Mouse (Mus musculus): ENCODE measurements around the gene Sec31a. TPM values are rescaled to one million over a fixed set of nuclear protein-coding genes. Genes with fewer than 3 reads are reported as not detected.

The Sec31a gene
- polyA plus RNA-seq, 1 experiment from 2014 or later: 257 TPM

DNA sequence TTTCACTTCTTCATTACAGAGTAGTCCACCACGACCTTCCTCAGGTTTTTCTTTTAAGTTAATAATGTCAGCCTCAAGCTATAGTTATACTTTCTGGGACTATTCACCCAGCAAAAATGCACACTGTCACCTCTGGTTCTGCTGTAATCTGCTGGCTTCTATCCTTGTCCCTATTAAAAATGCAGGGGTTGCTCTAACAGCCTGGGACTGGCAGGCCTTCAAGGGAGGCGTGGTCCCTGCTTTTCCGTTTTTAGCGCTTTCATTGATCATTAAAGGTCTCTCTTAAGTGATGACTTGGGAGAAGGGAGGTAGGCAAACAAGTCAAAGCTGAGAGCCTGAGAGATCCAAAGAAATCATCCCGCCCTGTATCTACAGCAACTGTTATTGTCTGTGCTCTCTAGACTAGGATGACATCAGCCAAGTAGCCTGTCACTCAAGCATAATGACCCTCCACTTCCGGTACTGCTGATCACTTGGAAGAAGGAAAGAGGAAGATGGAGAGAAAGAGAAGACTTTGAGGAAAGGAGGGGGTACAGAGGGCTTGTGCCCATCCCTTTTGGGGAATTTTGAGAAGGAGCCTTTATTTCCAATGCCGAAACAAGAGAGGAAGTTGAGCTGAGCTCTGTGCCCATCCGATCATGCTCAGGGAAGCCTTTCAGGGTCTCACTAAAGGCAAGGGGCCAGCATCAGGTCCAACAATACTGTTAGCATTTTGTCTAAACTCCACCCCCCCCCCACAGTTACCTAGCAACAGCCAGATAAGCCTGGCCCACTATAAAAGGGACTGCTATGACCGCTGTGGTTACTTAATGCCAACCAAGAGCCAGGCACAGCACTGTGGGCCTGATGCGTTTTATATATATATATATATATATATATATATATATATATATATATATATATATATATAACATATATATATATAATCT lies 66.5 kb downstream of the Sec31a start:
- WGBS: 59% methylated on average over 10 of the region's 10 CpGs
- Histone ChIP-seq H3K4me1 (peaks cover 5% of the 10 kb centered on the region; the same call in 1 of the 2 replicates), H3K9me3 (replicated peaks) (no peaks in the 10 kb centered on the region), H3K9ac (no peak overlapping the region), H3K27ac (replicated peaks) (no peak overlapping the region), H3K27me3 (no peaks in the 10 kb centered on the region), H3K36me3 (no peaks in the 10 kb centered on the region), H3K4me2 (replicated peaks) (no peak overlapping the region), H3K4me3 (replicated peaks) (no peak overlapping the region)
- ATAC-seq (ENCODE audit: insufficient number of reproducible peaks, low FRiP score, low TSS enrichment, low read depth): no peak

DNA sequence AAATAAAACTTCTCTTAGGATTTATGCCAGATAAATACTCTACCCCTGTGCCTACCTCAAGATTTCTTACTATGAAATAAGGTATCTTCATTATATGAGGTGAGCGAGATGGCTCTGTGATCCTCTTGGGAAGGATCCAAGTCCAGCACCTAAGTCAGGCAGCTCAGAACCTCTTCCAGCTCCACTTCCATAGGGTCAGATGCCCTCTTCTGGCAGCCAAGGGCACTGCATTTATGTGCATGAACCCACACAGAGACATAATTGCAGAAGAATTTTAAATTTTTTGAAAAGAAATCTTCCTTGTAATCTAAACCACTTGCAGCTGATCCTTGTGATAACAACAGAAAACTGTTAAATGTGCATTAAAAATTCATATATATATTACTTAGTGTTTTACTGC lies 70.9 kb downstream of the Sec31a start:
- Histone ChIP-seq H3K4me2 (replicated peaks) (no peak overlapping the region), H3K27ac (replicated peaks) (no peak overlapping the region), H3K4me1 (no peaks in the 10 kb centered on the region), H3K9me3 (replicated peaks) (no peaks in the 10 kb centered on the region), H3K9ac (no peak overlapping the region), H3K36me3 (no peaks in the 10 kb centered on the region), H3K27me3 (no peaks in the 10 kb centered on the region), H3K4me3 (replicated peaks) (no peak overlapping the region)
- ATAC-seq (ENCODE audit: insufficient number of reproducible peaks, low FRiP score, low TSS enrichment, low read depth): no peak
- 89% methylated on average over 1 of the region's 1 CpGs for WGBS

DNA sequence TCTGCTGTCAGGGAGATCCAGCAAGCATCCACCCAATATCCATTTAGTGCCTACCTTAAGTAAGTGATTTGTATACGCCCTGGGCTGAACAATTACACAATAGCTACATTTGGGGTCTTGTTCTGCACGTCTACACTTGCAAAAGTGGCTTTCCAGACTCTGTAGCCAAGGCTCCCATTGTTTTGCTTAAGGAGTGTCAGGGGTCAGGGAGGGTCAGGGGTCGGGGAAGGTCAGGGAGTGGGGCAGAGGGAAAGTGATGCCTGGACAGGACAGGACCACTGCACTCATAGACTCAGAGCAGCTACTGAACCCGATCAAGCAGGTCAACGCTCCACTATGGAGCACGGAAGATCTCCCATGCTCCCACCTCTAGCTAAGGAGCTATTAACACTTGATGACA lies 72.9 kb downstream of the Sec31a start:
- H3K4me2 ChIP-seq (replicated peaks): no peak overlapping the region
- WGBS: 43% methylated on average over 6 of the region's 6 CpGs
- ATAC-seq (ENCODE audit: insufficient number of reproducible peaks, low FRiP score, low TSS enrichment, low read depth): no peak
- no peaks in the 10 kb centered on the region for H3K4me1 ChIP-seq
- H3K4me3 ChIP-seq (replicated peaks): no peak overlapping the region
- H3K9me3 ChIP-seq (replicated peaks): no peaks in the 10 kb centered on the region
- H3K36me3 ChIP-seq: no peaks in the 10 kb centered on the region
- no peak overlapping the region for H3K9ac ChIP-seq
- no peak overlapping the region for H3K27ac ChIP-seq (replicated peaks)
- no peaks in the 10 kb centered on the region for H3K27me3 ChIP-seq

DNA sequence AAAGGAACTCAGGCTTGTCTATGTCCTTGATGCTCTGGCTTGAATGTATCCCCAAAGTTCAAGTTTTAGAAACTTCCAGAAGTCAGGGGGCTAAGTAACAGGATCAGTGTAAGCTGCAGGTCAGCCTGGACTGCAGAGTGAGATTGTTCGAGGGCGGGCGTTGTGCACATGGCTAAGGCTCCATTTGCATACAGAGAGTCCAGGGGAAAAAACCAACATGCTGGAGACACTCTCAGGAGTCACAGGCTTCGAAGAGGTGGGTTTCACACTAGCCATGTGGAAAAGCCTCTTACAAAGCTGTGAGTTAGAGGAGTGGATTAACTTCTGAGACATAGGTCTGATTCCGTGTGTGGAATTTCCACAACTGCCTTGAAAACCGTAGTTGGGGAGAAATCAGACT lies 73.6 kb downstream of the Sec31a start:
- no peaks in the 10 kb centered on the region for H3K36me3 ChIP-seq
- H3K4me1 ChIP-seq: no peaks in the 10 kb centered on the region
- no peak overlapping the region for H3K4me3 ChIP-seq (replicated peaks)
- H3K9me3 ChIP-seq (replicated peaks): no peaks in the 10 kb centered on the region
- no peak for ATAC-seq (ENCODE audit: insufficient number of reproducible peaks, low FRiP score, low TSS enrichment, low read depth)
- 74% methylated on average over 6 of the region's 6 CpGs for WGBS
- H3K9ac ChIP-seq: no peak overlapping the region
- H3K4me2 ChIP-seq (replicated peaks): no peak overlapping the region
- H3K27ac ChIP-seq (replicated peaks): no peak overlapping the region
- no peaks in the 10 kb centered on the region for H3K27me3 ChIP-seq

DNA sequence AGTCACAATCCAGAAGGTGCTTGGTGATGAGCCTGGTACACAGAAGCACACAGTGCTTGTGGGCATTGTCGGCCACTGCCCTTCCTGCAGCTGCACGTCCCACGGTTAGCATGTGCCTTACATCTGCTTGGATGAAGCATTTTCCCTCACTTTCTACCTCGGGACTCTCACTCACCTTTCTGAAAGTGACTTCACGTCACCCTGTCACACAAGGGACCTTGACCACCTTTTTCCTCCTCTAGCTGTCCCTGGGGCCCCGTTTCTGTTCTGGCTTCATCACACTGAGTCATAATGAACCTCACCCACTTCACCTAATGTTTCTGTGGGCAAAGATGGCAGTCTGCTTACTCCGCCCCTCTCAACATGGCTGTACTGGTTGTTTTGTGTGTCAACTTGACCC lies 75.0 kb downstream of the Sec31a start:
- Histone ChIP-seq H3K27ac (replicated peaks) (no peak overlapping the region), H3K9me3 (replicated peaks) (no peaks in the 10 kb centered on the region), H3K4me1 (no peaks in the 10 kb centered on the region), H3K36me3 (no peaks in the 10 kb centered on the region), H3K9ac (no peak overlapping the region), H3K27me3 (no peaks in the 10 kb centered on the region), H3K4me3 (replicated peaks) (no peak overlapping the region), H3K4me2 (replicated peaks) (no peak overlapping the region)
- 88% methylated on average over 7 of the region's 7 CpGs for WGBS
- ATAC-seq (ENCODE audit: insufficient number of reproducible peaks, low FRiP score, low TSS enrichment, low read depth): no peak

DNA sequence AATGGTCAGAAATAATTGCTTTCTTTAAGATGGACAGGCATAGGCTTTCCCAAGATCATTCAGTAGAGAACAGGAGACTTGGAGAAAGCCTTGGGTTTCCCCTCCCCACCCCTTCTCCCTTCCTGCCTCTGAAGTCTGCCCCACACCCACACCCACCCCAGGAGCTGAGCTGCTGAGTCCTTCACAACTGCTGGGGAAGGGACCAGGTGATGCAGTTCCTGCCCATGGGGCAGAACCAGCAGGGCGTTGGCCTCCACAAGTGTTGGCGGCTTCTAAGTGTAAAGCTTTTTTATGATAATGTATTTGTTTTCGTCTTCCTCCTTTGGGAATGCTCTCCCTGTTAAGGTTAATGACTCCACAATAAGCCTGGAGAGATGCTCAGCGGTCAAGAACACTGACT lies 78.2 kb downstream of the Sec31a start:
- Histone ChIP-seq H3K27me3 (no peaks in the 10 kb centered on the region), H3K4me3 (replicated peaks) (no peak overlapping the region), H3K27ac (replicated peaks) (no peak overlapping the region), H3K36me3 (no peaks in the 10 kb centered on the region), H3K4me1 (no peaks in the 10 kb centered on the region; the same call in 1 of the 2 replicates), H3K4me2 (replicated peaks) (no peak overlapping the region), H3K9ac (no peak overlapping the region), H3K9me3 (replicated peaks) (no peaks in the 10 kb centered on the region)
- 74% methylated on average over 4 of the region's 4 CpGs for WGBS
- ATAC-seq (ENCODE audit: insufficient number of reproducible peaks, low FRiP score, low TSS enrichment, low read depth): no peak

DNA sequence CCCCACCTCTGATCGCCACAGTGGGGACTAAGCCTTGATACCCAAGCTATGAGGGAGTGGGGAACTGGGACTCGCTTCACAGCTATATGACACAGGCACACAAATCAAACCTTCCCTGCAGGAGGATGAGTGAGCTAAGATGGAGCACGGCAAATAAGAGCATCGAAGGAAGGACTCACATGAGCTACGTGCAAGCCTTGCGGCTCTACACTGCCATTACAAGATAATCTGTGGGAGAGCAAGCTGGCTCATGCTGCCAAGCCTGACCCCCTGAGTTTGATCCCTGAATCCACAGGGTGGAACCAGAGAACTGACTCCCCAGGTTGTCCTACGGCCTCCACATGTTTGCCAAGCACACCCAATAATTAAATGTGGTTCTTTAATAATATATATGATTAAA lies 79.2 kb downstream of the Sec31a start:
- Histone ChIP-seq H3K36me3 (no peaks in the 10 kb centered on the region), H3K4me3 (replicated peaks) (no peak overlapping the region), H3K9ac (no peak overlapping the region), H3K27me3 (no peaks in the 10 kb centered on the region), H3K4me1 (no peaks in the 10 kb centered on the region; the same call in 1 of the 2 replicates), H3K4me2 (replicated peaks) (no peak overlapping the region), H3K9me3 (replicated peaks) (no peaks in the 10 kb centered on the region), H3K27ac (replicated peaks) (no peak overlapping the region)
- no peak for ATAC-seq (ENCODE audit: insufficient number of reproducible peaks, low FRiP score, low TSS enrichment, low read depth)
- 77% methylated on average over 7 of the region's 7 CpGs for WGBS

DNA sequence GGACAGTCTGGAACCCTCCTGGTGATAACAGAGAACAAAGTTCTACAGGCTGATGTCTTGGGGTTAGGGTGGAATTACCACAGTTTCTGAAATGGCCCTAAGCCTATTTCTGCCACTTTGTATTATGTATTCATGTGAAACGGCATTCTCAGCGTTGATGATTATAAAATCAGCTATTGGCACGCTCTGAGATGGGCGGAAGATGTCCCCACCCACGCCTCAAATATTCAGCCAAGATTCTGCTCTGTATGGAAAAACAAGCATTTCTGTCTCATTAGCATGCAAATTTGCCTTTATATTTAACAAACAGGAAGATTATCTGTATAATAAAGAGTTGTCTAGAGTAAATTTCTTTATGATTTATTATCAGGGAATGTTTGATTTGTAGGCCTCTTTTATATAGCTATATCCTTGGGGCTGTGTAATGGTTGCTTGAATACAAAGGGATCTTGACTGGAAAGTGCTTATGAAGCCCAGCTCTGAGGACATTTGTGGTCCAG lies 80.4 kb downstream of the Sec31a start:
- Histone ChIP-seq H3K4me3 (replicated peaks) (no peak overlapping the region), H3K4me1 (no peaks in the 10 kb centered on the region; the same call in 1 of the 2 replicates), H3K36me3 (no peaks in the 10 kb centered on the region), H3K9me3 (replicated peaks) (no peaks in the 10 kb centered on the region), H3K27ac (replicated peaks) (no peak overlapping the region), H3K9ac (no peak overlapping the region), H3K27me3 (no peaks in the 10 kb centered on the region), H3K4me2 (replicated peaks) (no peak overlapping the region)
- WGBS: 74% methylated on average over 5 of the region's 5 CpGs
- no peak for ATAC-seq (ENCODE audit: insufficient number of reproducible peaks, low FRiP score, low TSS enrichment, low read depth)

GRCm38 (mm10) chr5:100334686-100335085 lies 81.3 kb downstream of the Sec31a start:
- Histone ChIP-seq H3K4me1 (no peaks in the 10 kb centered on the region; the same call in 1 of the 2 replicates), H3K27me3 (no peaks in the 10 kb centered on the region), H3K4me3 (replicated peaks) (no peak overlapping the region), H3K9me3 (replicated peaks) (no peaks in the 10 kb centered on the region), H3K9ac (no peak overlapping the region), H3K4me2 (replicated peaks) (no peak overlapping the region), H3K36me3 (no peaks in the 10 kb centered on the region), H3K27ac (replicated peaks) (no peak overlapping the region)
- ATAC-seq (ENCODE audit: insufficient number of reproducible peaks, low FRiP score, low TSS enrichment, low read depth): no peak
- WGBS: 52% methylated on average over 6 of the region's 6 CpGs

DNA sequence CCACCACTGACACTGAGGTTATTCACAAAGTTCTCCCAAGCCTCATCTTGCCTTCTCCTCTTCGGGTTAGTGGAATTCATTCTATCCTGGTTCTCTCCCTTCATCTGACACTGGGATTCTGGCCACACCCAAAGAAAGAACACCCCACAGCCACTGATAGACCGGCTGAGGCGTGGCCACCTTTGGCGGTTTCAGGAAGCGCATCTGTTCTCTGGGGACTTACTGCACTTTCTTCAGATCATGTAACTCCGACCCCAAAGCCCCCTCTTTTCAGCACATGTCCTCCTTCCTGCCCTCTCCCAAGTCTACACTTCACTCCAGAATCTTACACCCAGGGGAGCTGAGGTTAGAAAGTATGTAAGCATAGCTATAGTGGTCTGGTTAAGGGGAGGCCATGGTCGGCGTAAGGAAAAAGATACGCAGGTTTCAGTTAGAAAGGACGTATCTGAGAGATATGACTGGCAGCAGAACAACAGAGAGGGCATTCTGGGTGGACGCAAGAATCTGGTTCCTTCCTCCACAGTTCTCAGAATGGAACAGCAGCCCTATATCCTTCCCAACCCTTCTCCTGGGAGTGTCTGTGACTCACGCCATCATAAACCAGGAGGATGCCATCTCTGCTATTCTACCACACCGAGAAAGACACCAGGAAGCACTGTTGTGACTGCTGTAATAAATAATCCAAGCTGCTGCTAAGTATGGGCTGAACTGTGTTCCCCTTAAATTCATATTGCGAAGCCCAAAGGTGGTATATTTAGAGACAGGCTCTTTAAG lies 82.2 kb downstream of the Sec31a start:
- H3K9ac ChIP-seq: no peak overlapping the region
- no peak overlapping the region for H3K4me2 ChIP-seq (replicated peaks)
- H3K36me3 ChIP-seq: no peaks in the 10 kb centered on the region
- no peak for ATAC-seq (ENCODE audit: insufficient number of reproducible peaks, low FRiP score, low TSS enrichment, low read depth)
- no peak overlapping the region for H3K4me3 ChIP-seq (replicated peaks)
- no peaks in the 10 kb centered on the region; the same call in 1 of the 2 replicates for H3K4me1 ChIP-seq
- H3K27me3 ChIP-seq: no peaks in the 10 kb centered on the region
- H3K9me3 ChIP-seq (replicated peaks): no peaks in the 10 kb centered on the region
- H3K27ac ChIP-seq (replicated peaks): no peak overlapping the region
- WGBS: 52% methylated on average over 14 of the region's 14 CpGs

GRCm38 (mm10) chr5:100332300-100333004 lies 83.6 kb downstream of the Sec31a start:
- no peaks in the 10 kb centered on the region for H3K9me3 ChIP-seq (replicated peaks)
- 66% methylated on average over 8 of the region's 8 CpGs for WGBS
- ATAC-seq (ENCODE audit: insufficient number of reproducible peaks, low FRiP score, low TSS enrichment, low read depth): no peak
- H3K4me1 ChIP-seq: no peaks in the 10 kb centered on the region; the same call in 1 of the 2 replicates
- no peak overlapping the region for H3K4me3 ChIP-seq (replicated peaks)
- H3K27me3 ChIP-seq: no peaks in the 10 kb centered on the region
- H3K27ac ChIP-seq (replicated peaks): no peak overlapping the region
- no peak overlapping the region for H3K4me2 ChIP-seq (replicated peaks)
- no peaks in the 10 kb centered on the region for H3K36me3 ChIP-seq
- H3K9ac ChIP-seq: no peak overlapping the region

Measured in embryonic facial prominence, embryonic 15.5 days (tissue).